Mouse (Mus musculus) cerebellum, adult 2 months (tissue): ENCODE results near the gene Chst5. TPM values are rescaled to one million over a fixed set of nuclear protein-coding genes. Genes with fewer than 3 reads are reported as not detected.

Experiments
- DNase-seq, 2 experiments: peaks; one replicate each; pipeline ENCODE4 v3.0.0; 2021
- H3K27ac ChIP-seq: fragments of 200-500 bp; 2 replicates; pipeline ENCODE4 v1.5.1; 2012; ENCODE audit warnings: low read length, control low read depth, inconsistent platforms; ENCODE audit not compliant: insufficient read depth
- H3K27me3 ChIP-seq: fragments of 200-500 bp; 2 replicates; pipeline ENCODE4 v1.6.1; 2012; ENCODE audit warnings: inconsistent platforms, mild to moderate bottlenecking, low read length, moderate library complexity; ENCODE audit not compliant: control insufficient read depth, insufficient read depth
- H3K4me1 ChIP-seq: fragments of 200-500 bp; 2 replicates; pipeline ENCODE4 v1.6.1; 2011; ENCODE audit warnings: low read length; ENCODE audit not compliant: control insufficient read depth, insufficient read depth
- H3K4me3 ChIP-seq: fragments of 200-500 bp; replicated peaks from 2 replicates; pipeline ENCODE3; 2011; ENCODE audit warnings: mild to moderate bottlenecking, low read depth, low read length, control low read depth; ENCODE audit not compliant: insufficient read depth
- CTCF ChIP-seq: fragments of 200-500 bp; IDR thresholded peaks from 2 replicates; pipeline ENCODE4 v1.5.1; 2011; ENCODE audit warnings: low read depth, mild to moderate bottlenecking, control low read depth, low read length, moderate library complexity, borderline replicate concordance; ENCODE audit not compliant: insufficient read depth
- POLR2A ChIP-seq: fragments of 200-500 bp; IDR thresholded peaks from 2 replicates; pipeline ENCODE4 v1.6.1; 2011; ENCODE audit warnings: low read length, control low read depth, borderline replicate concordance; ENCODE audit not compliant: insufficient read depth
- WGBS: fragments of 180-500 bp; shearing (Covaris S2); methylation state at CpG from one replicate; pipeline ENCODE4 v1.1.7; 2018; 5-methylcytosine and 5-hydroxymethylcytosine counted together
- polyA plus RNA-seq: library from polyadenylated mRNA; depleted of rRNA; stranded (reverse); fragments of >200 nt; gene quantifications from 2 replicates; pipeline ENCODE4 v1.2.3, GENCODE M21; 2012

Gene Chst5
- polyA plus RNA-seq, 1 experiment: 2.1 TPM

DNA sequence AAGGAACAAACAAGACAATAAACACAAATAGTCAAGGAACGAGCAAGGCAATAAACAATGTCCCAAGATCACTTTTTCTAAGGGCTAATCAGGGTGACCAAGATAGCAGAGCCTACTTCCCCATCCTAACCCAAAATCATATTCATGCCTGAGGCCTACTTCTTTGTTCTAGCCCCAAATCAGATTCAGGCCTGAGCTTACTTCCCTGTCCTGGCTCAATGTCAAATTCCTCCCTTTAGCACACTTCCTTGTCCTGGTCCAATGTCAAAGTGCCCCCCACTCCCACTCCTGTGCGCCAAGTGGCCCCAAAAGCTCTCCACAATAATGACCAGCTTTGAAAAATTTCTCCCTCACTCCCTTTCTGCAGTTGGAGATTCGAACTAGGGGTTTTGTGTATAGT lies 26.9 kb upstream of the Chst5 start:
- TF ChIP-seq CTCF (no peak), POLR2A (no peak)
- H3K27ac ChIP-seq: no peak overlapping the region
- H3K27me3 ChIP-seq: no peaks in the 10 kb centered on the region
- H3K4me3 ChIP-seq: no peak overlapping the region
- peaks cover 7% of the 10 kb centered on the region for H3K4me1 ChIP-seq
- DNase-seq: no peak
- 82% methylated on average over 3 of the region's 3 CpGs for WGBS

DNA sequence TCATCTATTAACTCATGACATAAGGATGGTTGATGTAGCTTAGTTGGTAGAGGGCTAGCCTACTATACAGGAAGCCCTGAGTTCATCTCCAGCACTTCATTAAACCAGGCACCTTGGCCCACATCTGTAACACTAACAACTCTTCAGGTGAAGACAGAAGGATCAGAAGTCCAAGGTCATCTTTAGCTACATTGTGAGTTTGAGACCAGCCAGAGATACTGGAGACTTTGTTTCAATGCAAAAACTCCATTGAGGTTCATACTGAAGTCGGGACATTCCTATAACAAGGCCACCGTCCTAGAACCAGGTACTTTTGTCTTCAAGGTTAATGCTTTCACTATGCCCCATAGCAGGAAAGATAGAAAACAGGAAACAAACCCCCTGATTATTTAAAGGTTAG lies 24.0 kb upstream of the Chst5 start:
- no peaks in the 10 kb centered on the region for H3K27me3 ChIP-seq
- 91% methylated on average over 2 of the region's 2 CpGs for WGBS
- DNase-seq: no peak
- no peak overlapping the region for H3K27ac ChIP-seq
- no peak for TF ChIP-seq POLR2A
- no peak for TF ChIP-seq CTCF
- H3K4me3 ChIP-seq: no peak overlapping the region
- H3K4me1 ChIP-seq: peaks cover 3% of the 10 kb centered on the region; the same call in 1 of the 2 replicates

DNA sequence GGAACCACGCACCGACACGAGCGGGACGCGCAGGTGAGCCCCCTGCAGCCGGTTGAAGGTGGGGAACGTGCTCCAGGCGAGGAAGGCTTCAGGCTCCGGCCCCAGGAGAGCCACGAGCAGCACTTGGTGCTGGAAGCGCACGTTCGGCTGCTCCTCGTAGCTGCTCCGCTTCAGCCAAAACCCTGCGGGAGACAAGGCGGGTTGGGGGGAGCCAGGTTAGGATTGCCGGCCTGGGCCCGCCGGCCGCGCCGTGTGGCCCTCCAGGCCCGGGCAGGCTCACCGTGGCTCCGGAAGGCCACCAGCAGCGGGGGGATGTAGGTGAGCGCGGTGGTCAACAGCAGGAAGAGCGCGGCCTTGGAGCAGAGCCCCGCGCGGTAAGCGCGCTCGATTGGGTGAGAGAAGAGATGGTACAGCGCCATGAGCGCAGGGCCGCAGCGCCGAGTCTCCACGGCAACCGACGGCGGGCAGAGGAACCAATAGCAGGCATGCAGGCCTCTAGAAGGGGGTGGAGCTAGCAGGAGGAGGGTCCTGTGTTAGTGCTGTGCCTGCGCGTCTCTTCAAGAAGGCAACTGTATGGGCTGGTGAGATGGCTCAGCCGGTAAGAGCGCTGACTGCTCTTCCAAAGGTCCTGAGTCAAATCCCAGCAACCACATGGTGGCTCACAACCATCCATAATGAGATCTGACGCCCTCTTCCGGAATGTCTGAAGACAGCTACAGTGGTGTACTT lies 23.3 kb upstream of the Chst5 start, which contains the start of gene Tmem231:
Tmem231 (minus strand) TSS at position 534 of the 729 bp plus-strand sequence.
- TF ChIP-seq POLR2A: peak; percentile 56; the same call in 1 of the 2 replicates
- peak; percentile 35; the same call in 1 of the 2 replicates for TF ChIP-seq CTCF
- no peaks in the 10 kb centered on the region for H3K27me3 ChIP-seq
- DNase-seq: peak; percentile 93 to 96
- peak within 1 kb of the TSS; percentile 87 for H3K27ac ChIP-seq
- H3K4me1 ChIP-seq: peaks cover 3% of the 10 kb centered on the region; the same call in 1 of the 2 replicates
- WGBS: under 1% methylated on average over 53 of the region's 53 CpGs
- H3K4me3 ChIP-seq: peak within 1 kb of the TSS; percentile 86

DNA sequence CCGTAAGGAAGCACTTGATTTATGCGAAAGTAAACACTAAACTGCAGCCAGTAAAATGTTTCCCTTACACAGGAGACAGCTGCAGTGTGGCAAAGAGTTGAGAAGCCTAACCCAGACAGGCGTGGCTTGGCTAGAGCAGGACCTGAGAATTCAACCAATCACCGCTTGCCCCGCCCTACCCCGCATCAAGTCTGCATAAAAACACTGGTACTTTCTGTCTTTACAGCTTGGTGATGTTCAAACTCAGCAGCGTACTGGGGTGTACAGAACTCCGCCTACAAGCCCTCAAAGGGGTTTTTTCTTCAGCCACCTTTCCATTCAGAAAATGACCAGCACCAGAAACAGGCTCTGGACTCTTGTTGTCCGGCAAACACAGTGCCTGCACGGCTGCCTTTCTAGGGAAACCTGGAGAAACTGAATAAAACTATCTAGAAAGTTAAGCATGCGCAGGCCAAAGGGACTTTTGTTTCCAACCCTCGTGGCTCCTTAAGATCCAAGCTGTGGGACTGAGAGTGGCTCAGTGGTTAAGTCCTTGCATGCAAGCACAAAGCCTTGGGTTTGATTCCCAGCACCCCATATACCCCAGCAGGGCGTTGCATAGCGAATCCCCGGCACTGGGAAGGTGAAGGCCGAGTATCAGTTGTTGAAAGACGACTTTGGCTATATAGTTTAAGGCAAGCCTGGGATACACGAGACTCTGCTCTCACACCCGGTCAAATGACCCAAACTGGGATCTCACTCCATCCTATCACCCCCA lies 22.5 kb upstream of the Chst5 start:
- peak; percentile 63 to 75 for DNase-seq

DNA sequence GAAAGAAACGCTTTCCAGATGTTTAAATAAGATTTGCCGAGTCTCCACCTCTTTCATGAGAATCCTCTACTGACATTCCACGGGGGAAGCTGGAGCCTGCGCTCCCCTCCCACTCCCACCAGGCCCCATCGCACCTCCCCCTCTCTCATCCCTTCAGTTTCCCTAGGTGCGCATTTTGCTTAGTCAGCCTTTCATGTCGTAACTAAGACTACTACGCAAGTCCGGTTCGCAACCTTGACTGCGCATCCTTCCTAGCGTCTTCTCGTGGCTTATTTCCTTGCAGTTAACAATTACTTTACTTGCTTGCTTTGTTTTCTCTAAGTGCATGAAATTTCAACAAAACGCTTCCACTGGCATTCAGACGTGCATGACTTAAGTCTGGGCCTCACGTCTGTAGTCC lies 21.5 kb upstream of the Chst5 start:
- Histone ChIP-seq H3K27ac (no peak overlapping the region), H3K4me3 (no peak overlapping the region), H3K4me1 (peaks cover 3% of the 10 kb centered on the region; the same call in 1 of the 2 replicates), H3K27me3 (no peaks in the 10 kb centered on the region)
- no peak for DNase-seq
- no peak for TF ChIP-seq POLR2A
- no peak for TF ChIP-seq CTCF
- 84% methylated on average over 16 of the region's 16 CpGs for WGBS

More for the DNA sequence above, 22.5 kb upstream of the Chst5 start:
- Histone ChIP-seq H3K4me1 (peaks cover 3% of the 10 kb centered on the region; the same call in 1 of the 2 replicates), H3K27ac (peak overlapping the region; percentile 87), H3K4me3 (peak overlapping the region; percentile 86), H3K27me3 (no peaks in the 10 kb centered on the region)
- TF ChIP-seq CTCF: no peak
- TF ChIP-seq POLR2A: no peak
- 11% methylated on average over 19 of the region's 19 CpGs for WGBS

DNA sequence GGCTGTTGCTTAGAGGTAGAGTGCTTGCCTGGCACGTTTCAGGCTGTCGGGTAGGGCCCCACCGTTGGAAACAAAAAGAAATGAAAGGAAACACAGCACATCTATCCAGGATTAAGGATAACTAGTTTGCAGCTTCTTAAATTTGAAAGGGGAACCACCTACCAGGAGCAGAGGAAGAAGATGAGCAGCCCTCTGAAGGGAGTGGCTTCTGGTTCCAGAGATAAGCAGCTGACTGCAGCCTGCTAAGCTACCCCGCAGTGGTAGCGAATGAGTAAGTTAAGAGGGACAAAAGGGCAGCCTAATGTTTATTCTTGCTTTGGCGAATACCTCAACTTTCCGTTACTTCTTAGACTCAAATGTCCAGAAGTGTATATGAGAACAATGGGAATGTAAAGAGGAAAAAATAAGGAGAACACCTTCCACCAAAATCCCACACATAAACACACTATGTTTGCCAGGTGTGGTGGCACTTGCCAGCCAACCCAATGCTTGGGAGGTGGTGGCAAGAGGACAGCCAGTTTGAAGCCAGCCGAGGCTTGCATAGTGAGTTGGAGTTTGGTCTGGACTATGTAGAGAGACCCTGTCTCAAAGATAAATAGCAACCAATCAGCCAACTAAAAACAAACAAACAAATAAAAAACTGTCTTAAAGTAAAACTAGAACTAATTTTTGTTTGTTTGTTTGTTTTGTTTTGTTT lies 19.5 kb upstream of the Chst5 start:
- no peak overlapping the region for H3K4me3 ChIP-seq
- no peak for DNase-seq
- no peak for TF ChIP-seq CTCF
- no peak for TF ChIP-seq POLR2A
- no peak overlapping the region for H3K27ac ChIP-seq
- WGBS: 73% methylated on average over 8 of the region's 8 CpGs
- no peaks in the 10 kb centered on the region for H3K27me3 ChIP-seq
- H3K4me1 ChIP-seq: peaks cover 3% of the 10 kb centered on the region; the same call in 1 of the 2 replicates

DNA sequence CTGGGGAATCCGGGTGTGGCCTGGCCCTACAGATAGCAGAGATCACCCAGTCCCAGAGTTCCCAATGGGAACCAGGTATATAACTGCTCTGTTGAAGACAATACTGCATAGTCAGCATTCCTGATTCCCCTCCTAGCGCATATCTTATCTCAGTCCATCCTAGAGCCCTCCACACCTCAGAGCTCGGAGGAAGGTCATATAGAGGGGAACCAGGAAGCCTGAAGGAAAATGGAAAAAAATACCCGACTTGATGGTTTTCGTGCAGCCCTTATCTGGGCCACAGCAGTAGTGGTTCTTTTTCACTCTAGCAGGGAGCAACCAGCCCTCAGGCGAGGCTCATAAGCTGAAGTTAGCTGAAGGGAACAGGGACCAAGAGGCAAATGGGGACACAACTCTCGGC lies 14.7 kb upstream of the Chst5 start:
- H3K4me3 ChIP-seq: no peak overlapping the region
- H3K4me1 ChIP-seq: no peaks in the 10 kb centered on the region
- H3K27me3 ChIP-seq: no peaks in the 10 kb centered on the region
- TF ChIP-seq POLR2A (no peak), CTCF (no peak)
- no peak overlapping the region for H3K27ac ChIP-seq
- 94% methylated on average over 7 of the region's 7 CpGs for WGBS
- no peak for DNase-seq
